Comparison of ENCODE assay signal across 19 mouse cellular contexts in genomic region chr10:34070999-34071492, GRCm38 (mm10). TPM values are rescaled to one million over a fixed set of nuclear protein-coding genes. Genes with fewer than 3 reads are reported as not detected.
DNase-seq lines count a peak whose midpoint lies in the region; ATAC-seq and TF ChIP-seq lines count a peak whose summit lies in the region.
"Had no signal": no experiment of that assay in that cellular context is flagged by ENCODE, and none has a peak within 500 bp of the region (broad histone marks: within the 10 kb centered on the region; RNA-seq: fewer than 3 reads in every experiment).

No protein-coding gene starts in this region.

- H3K4me1 ChIP-seq in heart, embryonic 16.5 days (ENCODE audit: control insufficient read depth, insufficient read depth, low read length): peaks cover 6% of the 10 kb centered on the region; the same call in 1 of the 2 replicates
- no peaks in the 10 kb centered on the region for H3K4me1 ChIP-seq in hindbrain, postnatal 0 days (ENCODE audit: insufficient read depth, low read length)
- H3K4me1 ChIP-seq: embryonic facial prominence, embryonic 12.5 days; hindbrain, embryonic 10.5 days; kidney, embryonic 15.5 days; midbrain, embryonic 10.5 days had no signal

- no peak overlapping the region for H3K9ac ChIP-seq in heart, embryonic 16.5 days (ENCODE audit: low read length)
- H3K9ac ChIP-seq in hindbrain, postnatal 0 days (replicated peaks; ENCODE audit: low read length): no peak overlapping the region
- H3K9ac ChIP-seq: embryonic facial prominence, embryonic 12.5 days; kidney, embryonic 15.5 days had no signal

- peak overlapping the region; percentile 27; the same call in 1 of the 2 replicates for H3K27ac ChIP-seq in heart, embryonic 16.5 days (ENCODE audit: low read length)
- H3K27ac ChIP-seq in hindbrain, postnatal 0 days: no peak overlapping the region
- H3K27ac ChIP-seq: embryonic facial prominence, embryonic 12.5 days; hindbrain, embryonic 10.5 days; kidney, embryonic 15.5 days; midbrain, embryonic 10.5 days had no signal

- POLR2A ChIA-PET in Patski (lab: Charles Lee): no interaction called here

- CTCF ChIA-PET in Patski (lab: Charles Lee): interaction anchor here (1.1 to 2.4 kb wide), 5 partner anchors 8 to 34 kb away, joined by 4 to 9 read pairs (median 5); no protein-coding TSS in a partner anchor

- H3K36me3 ChIP-seq in heart, embryonic 16.5 days (ENCODE audit: control insufficient read depth, insufficient read depth): no peaks in the 10 kb centered on the region
- no peaks in the 10 kb centered on the region for H3K36me3 ChIP-seq in myocyte (ENCODE audit: control insufficient read depth, insufficient read depth)
- H3K36me3 ChIP-seq in hindbrain, postnatal 0 days (ENCODE audit: insufficient read depth, low read length): no peaks in the 10 kb centered on the region
- H3K36me3 ChIP-seq: embryonic facial prominence, embryonic 12.5 days; hindbrain, embryonic 10.5 days; kidney, embryonic 15.5 days; midbrain, embryonic 10.5 days had no signal

- in situ Hi-C loops in Patski (cut with MboI; ENCODE audit: low pct_unique_long_range_greater_than_20kb): no loop called here

- no peak overlapping the region for H3K4me2 ChIP-seq in heart, embryonic 16.5 days (ENCODE audit: low read depth, low read length)
- peak overlapping the region; percentile 55 for H3K4me2 ChIP-seq in myocyte (ENCODE audit: low read depth)
- no peak overlapping the region for H3K4me2 ChIP-seq in hindbrain, postnatal 0 days (ENCODE audit: low read depth, low read length)
- H3K4me2 ChIP-seq: embryonic facial prominence, embryonic 12.5 days; kidney, embryonic 15.5 days had no signal

- no peaks in the 10 kb centered on the region for H3K27me3 ChIP-seq in heart, embryonic 16.5 days (ENCODE audit: control insufficient read depth, insufficient read depth, low read length)
- H3K27me3 ChIP-seq in Patski (no peaks in the 10 kb centered on the region), myocyte (ENCODE audit: control insufficient read depth, insufficient read depth, insufficient read length) (no peaks in the 10 kb centered on the region)
- H3K27me3 ChIP-seq in hindbrain, postnatal 0 days (ENCODE audit: insufficient read depth, low read length): no peaks in the 10 kb centered on the region
- H3K27me3 ChIP-seq: embryonic facial prominence, embryonic 12.5 days; kidney, embryonic 15.5 days had no signal

- no peak for TF ChIP-seq CTCF in Patski (IDR thresholded peaks at IDR 0.05)
- TF ChIP-seq CTCF in hindbrain, postnatal 0 days (IDR thresholded peaks at IDR 0.05; ENCODE audit: low read depth): no peak

- H3K9me3 ChIP-seq in heart, embryonic 16.5 days (replicated peaks; ENCODE audit: control insufficient read depth, low read length): no peaks in the 10 kb centered on the region
- no peaks in the 10 kb centered on the region for H3K9me3 ChIP-seq in hindbrain, postnatal 0 days (ENCODE audit: low read length)
- H3K9me3 ChIP-seq: embryonic facial prominence, embryonic 12.5 days; hindbrain, embryonic 10.5 days; kidney, embryonic 15.5 days; midbrain, embryonic 10.5 days had no signal

- no peak overlapping the region for H3K4me3 ChIP-seq in heart, embryonic 16.5 days (ENCODE audit: low read length)
- H3K4me3 ChIP-seq in myocyte: no peak overlapping the region
- H3K4me3 ChIP-seq in hindbrain, postnatal 0 days (ENCODE audit: low read length): no peak overlapping the region
- H3K4me3 ChIP-seq: embryonic facial prominence, embryonic 12.5 days; hindbrain, embryonic 10.5 days; kidney, embryonic 15.5 days; midbrain, embryonic 10.5 days had no signal

- WGBS in heart, embryonic 16.5 days: 41% methylated on average over 5 of the region's 5 CpGs
- 59% methylated on average over 5 of the region's 5 CpGs for WGBS in hindbrain, postnatal 0 days

- DNase-seq in embryo, embryonic 10 days (ENCODE audit: low spot score): peak; percentile 8
- DNase-seq in embryo, embryonic 9.5 days (ENCODE audit: extremely low spot score): no peak
- no peak for DNase-seq in heart, postnatal 4 days
- no peak for DNase-seq in Patski (ENCODE audit: low read depth, low spot score)
- DNase-seq in hindbrain, postnatal 0 days (ENCODE audit: low spot score): no peak
- DNase-seq: adrenal gland, postnatal 25 days; cerebellum, adult 2 months; layer of hippocampus, adult 9-11 months had no signal

- ATAC-seq in heart, embryonic 16.5 days (replicated peaks; ENCODE audit: extremely low read depth, insufficient read depth, low FRiP score): no peak
- peak; percentile 60 for ATAC-seq in Patski
- no peak for ATAC-seq in hindbrain, postnatal 0 days
- no peak for ATAC-seq in megakaryocyte, adult 5-6 weeks (ENCODE audit: poor library complexity, severe bottlenecking)

- H3ac ChIP-seq in myocyte (ENCODE audit: control insufficient read depth, insufficient read length): no peak overlapping the region

- no peaks in the 10 kb centered on the region for H3K79me2 ChIP-seq in myocyte (ENCODE audit: control insufficient read depth, insufficient read depth)

- TF ChIP-seq POLR2A in myocyte (IDR thresholded peaks at IDR 0.05; ENCODE audit: insufficient read length, low read depth): no peak

TF ChIP-seq in myocyte, 11 proteins besides CTCF, POLR2A, EP300 and RAD21:
- TF ChIP-seq TCF3 (IDR thresholded peaks at IDR 0.05; ENCODE audit: insufficient read length, low read depth) (no peak), MYOD1 (IDR thresholded peaks at IDR 0.05; ENCODE audit: control insufficient read depth in 1 of 3, insufficient read length in 2 of 3, low read depth in 2 of 3) (no peak), TCF12 (IDR thresholded peaks at IDR 0.05; ENCODE audit: insufficient read depth, poor library complexity, severe bottlenecking) (no peak), E2F4 (IDR thresholded peaks at IDR 0.05; ENCODE audit: insufficient read depth) (no peak), USF1 (IDR thresholded peaks at IDR 0.05; ENCODE audit: low read depth) (no peak), POLR2AphosphoS2 (IDR thresholded peaks at IDR 0.05; ENCODE audit: insufficient read length, low read depth) (no peak), REST (IDR thresholded peaks at IDR 0.05; ENCODE audit: insufficient read depth, insufficient read length) (no peak), CEBPB (IDR thresholded peaks at IDR 0.05; ENCODE audit: insufficient read depth, poor library complexity, severe bottlenecking) (no peak), MAX (IDR thresholded peaks at IDR 0.05; ENCODE audit: low read depth) (no peak), MYOG (IDR thresholded peaks at IDR 0.05; ENCODE audit: control insufficient read depth in 1 of 3, insufficient read depth in 1 of 3, insufficient read length in 2 of 3, low read depth in 2 of 3) (no peak)
TF ChIP-seq in myocyte: peak in this region for 0.

RNA-seq across cellular contexts. Expression of gene Calhm5, which starts 25.3 kb away (rescaled TPM):
- polyA plus RNA-seq in heart, embryonic 16.5 days (2015; fragmentation: Nextera tagmentation; extraction: Ambion mirVana): 1.8 TPM in 2 replicates
- total RNA-seq in heart, postnatal 4 days (2021): 1 to 10 TPM; 1.4 to 1.6 TPM
- polyA plus RNA-seq in Patski (2021) (0.59 TPM), myocyte (2012; fragmentation: generic; extraction: Trizol) (0.08 TPM)
- 0.72 and 0.94 TPM in 2 replicates for total RNA-seq in hindbrain, postnatal 0 days (2014; rRNA removed)
- 0.72 and 0.79 TPM in 2 replicates for polyA plus RNA-seq in hindbrain, postnatal 0 days (2015; fragmentation: Nextera tagmentation; extraction: Ambion mirVana)
- not detected in 2 replicates for total RNA-seq in megakaryocyte, adult 5-6 weeks (2015)
- not detected in 2 replicates for total RNA-seq in megakaryocyte, adult 5-6 weeks (2017)

RNA-seq across cellular contexts. Expression of gene Calhm4, which starts 26.9 kb away (rescaled TPM):
- not detected in 2 replicates for polyA plus RNA-seq in heart, embryonic 16.5 days (2015; fragmentation: Nextera tagmentation; extraction: Ambion mirVana)
- total RNA-seq in heart, postnatal 4 days (2021): not detected
- polyA plus RNA-seq in Patski (2021): 0.03 TPM
- not detected for polyA plus RNA-seq in myocyte (2012; fragmentation: generic; extraction: Trizol)
- not detected in 2 replicates for total RNA-seq in hindbrain, postnatal 0 days (2014; rRNA removed)
- polyA plus RNA-seq in hindbrain, postnatal 0 days (2015; fragmentation: Nextera tagmentation; extraction: Ambion mirVana): not detected in 2 replicates
- not detected in 2 replicates for total RNA-seq in megakaryocyte, adult 5-6 weeks (2015)
- not detected in 2 replicates for total RNA-seq in megakaryocyte, adult 5-6 weeks (2017)
- total RNA-seq: adrenal gland, postnatal 25 days; gastrocnemius, adult 8-10 months; left cerebral cortex, postnatal 36 days had no signal
- polyA plus RNA-seq: cerebellum, adult 2 months; embryonic facial prominence, embryonic 12.5 days; hindbrain, embryonic 10.5 days; kidney, embryonic 15.5 days; liver, embryonic 16.5 days; midbrain, embryonic 10.5 days; neural tube, embryonic 11.5 days had no signal

RNA-seq across cellular contexts. Expression of gene Trappc3l, which starts 33.6 kb away (rescaled TPM):
- polyA plus RNA-seq in heart, embryonic 16.5 days (2015; fragmentation: Nextera tagmentation; extraction: Ambion mirVana): not detected in 2 replicates
- total RNA-seq in heart, postnatal 4 days (2021): not detected
- polyA plus RNA-seq in Patski (2021): not detected
- polyA plus RNA-seq in myocyte (2012; fragmentation: generic; extraction: Trizol): not detected
- total RNA-seq in hindbrain, postnatal 0 days (2014; rRNA removed): not detected in 2 replicates
- polyA plus RNA-seq in hindbrain, postnatal 0 days (2015; fragmentation: Nextera tagmentation; extraction: Ambion mirVana): not detected in 2 replicates
- total RNA-seq in megakaryocyte, adult 5-6 weeks (2015): not detected in 2 replicates
- not detected in 2 replicates for total RNA-seq in megakaryocyte, adult 5-6 weeks (2017)
- total RNA-seq: adrenal gland, postnatal 25 days; gastrocnemius, adult 8-10 months had no signal
- polyA plus RNA-seq: cerebellum, adult 2 months; embryonic facial prominence, embryonic 12.5 days; hindbrain, embryonic 10.5 days; kidney, embryonic 15.5 days; liver, embryonic 16.5 days; midbrain, embryonic 10.5 days; neural tube, embryonic 11.5 days had no signal

RNA-seq across cellular contexts. Expression of gene Rwdd1, which starts 51.6 kb away (rescaled TPM):
- polyA plus RNA-seq in heart, embryonic 16.5 days (2015; fragmentation: Nextera tagmentation; extraction: Ambion mirVana): 89.5 and 94.5 TPM in 2 replicates
- 100 to 1,000 TPM; 112 to 119 TPM for total RNA-seq in heart, postnatal 4 days (2021)
- polyA plus RNA-seq in Patski (2021) (93.8 TPM), myocyte (2012; fragmentation: generic; extraction: Trizol) (83.6 TPM)
- total RNA-seq in hindbrain, postnatal 0 days (2014; rRNA removed): 110 TPM in 2 replicates
- polyA plus RNA-seq in hindbrain, postnatal 0 days (2015; fragmentation: Nextera tagmentation; extraction: Ambion mirVana): 169 and 177 TPM in 2 replicates
- total RNA-seq in megakaryocyte, adult 5-6 weeks (2015): 150 and 163 TPM in 2 replicates
- total RNA-seq in megakaryocyte, adult 5-6 weeks (2017): 174 and 188 TPM in 2 replicates

RNA-seq across cellular contexts. Expression of gene Calhm6, which starts 56.7 kb away (rescaled TPM):
- polyA plus RNA-seq in heart, embryonic 16.5 days (2015; fragmentation: Nextera tagmentation; extraction: Ambion mirVana): 0.59 and 1.8 TPM in 2 replicates
- under 1 TPM in 1 of 2 experiments, not detected in 1; 0.33 TPM for total RNA-seq in heart, postnatal 4 days (2021)
- polyA plus RNA-seq in Patski (2021): not detected
- 0.05 TPM for polyA plus RNA-seq in myocyte (2012; fragmentation: generic; extraction: Trizol)
- 0.16 and 2.6 TPM in 2 replicates for total RNA-seq in hindbrain, postnatal 0 days (2014; rRNA removed)
- 1.1 and 1.5 TPM in 2 replicates for polyA plus RNA-seq in hindbrain, postnatal 0 days (2015; fragmentation: Nextera tagmentation; extraction: Ambion mirVana)
- 3.9 and 9.1 TPM in 2 replicates for total RNA-seq in megakaryocyte, adult 5-6 weeks (2015)
- total RNA-seq in megakaryocyte, adult 5-6 weeks (2017): 3.0 and 4.7 TPM in 2 replicates
- total RNA-seq: gastrocnemius, adult 8-10 months had no signal
- polyA plus RNA-seq: neural tube, embryonic 11.5 days had no signal
